Mouse (Mus musculus) lung, adult 2 months (tissue): ENCODE results near the gene Acvrl1.

Source experiments
- CTCF ChIP-seq: fragments of 200-500 bp; IDR thresholded peaks from 2 replicates; pipeline ENCODE4 v1.5.1; 2011; ENCODE audit warnings: mild to moderate bottlenecking, low read length, control low read depth; ENCODE audit not compliant: insufficient read depth
- POLR2A ChIP-seq: fragments of 200-500 bp; IDR thresholded peaks from 2 replicates; pipeline ENCODE4 v1.6.1; 2011; ENCODE audit warnings: low read depth, mild to moderate bottlenecking, control low read depth, low read length, borderline replicate concordance; ENCODE audit errors: extremely low read depth

GRCm38 (mm10) chr15:101140587-101140986, 12.3 kb downstream of the Acvrl1 start:
- no peak for TF ChIP-seq CTCF
- TF ChIP-seq POLR2A: no peak
